Mouse (Mus musculus) right cerebral cortex, postnatal 10 days (tissue): ENCODE measurements around the gene Gm17364.
"Not testable (repeated sequence)": the region's sequence is repeated elsewhere in the genome, so short reads cannot be mapped to it uniquely, and the experiment has no call there.

Experiments
- DNase-seq, 2 experiments: peaks; one replicate each; pipeline ENCODE4 v3.0.0; 2021; ENCODE audit warnings: low spot score in 2 of 2

Gm17364 gene

DNA sequence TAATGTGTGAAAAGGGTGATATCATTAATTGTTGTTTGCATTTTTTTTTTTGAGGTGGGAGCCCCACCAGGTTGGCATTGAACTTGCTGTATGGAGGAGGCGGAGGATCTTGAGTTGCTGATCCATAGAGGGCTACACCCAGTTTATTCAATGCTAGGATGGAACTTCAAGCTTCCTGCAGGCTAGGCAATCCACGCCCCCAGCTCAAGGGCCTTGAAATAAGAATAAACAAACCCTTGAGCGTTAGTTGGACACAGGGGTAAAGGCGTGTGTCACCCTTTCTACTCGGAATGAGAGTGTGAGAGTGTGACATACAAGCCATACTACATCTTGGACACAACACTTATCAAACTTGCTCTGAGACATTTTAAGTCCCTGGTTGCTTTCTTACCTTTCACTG is 22.1 kb downstream of the Gm17364 start:
- no peak for DNase-seq

DNA sequence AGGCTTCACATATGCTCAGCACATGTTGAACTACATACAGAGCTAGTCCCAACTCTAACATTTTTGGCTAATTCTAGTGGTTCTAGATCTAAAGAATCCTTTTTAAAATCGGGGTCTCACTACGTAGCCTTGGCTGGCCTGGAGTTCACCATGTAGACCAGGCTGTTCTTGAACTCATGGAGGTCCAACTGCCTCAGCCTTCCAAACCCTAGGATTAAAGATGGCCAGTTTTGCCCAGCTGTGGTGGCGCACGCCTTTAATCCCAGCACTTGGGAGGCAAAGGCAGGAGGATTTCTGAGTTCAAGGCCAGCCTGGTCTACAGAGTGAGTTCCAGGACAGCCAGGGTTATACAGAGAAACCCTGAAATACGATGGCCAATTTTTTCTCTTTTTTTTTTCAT is 22.5 kb downstream of the Gm17364 start:
- not testable (repeated sequence) for DNase-seq

DNA sequence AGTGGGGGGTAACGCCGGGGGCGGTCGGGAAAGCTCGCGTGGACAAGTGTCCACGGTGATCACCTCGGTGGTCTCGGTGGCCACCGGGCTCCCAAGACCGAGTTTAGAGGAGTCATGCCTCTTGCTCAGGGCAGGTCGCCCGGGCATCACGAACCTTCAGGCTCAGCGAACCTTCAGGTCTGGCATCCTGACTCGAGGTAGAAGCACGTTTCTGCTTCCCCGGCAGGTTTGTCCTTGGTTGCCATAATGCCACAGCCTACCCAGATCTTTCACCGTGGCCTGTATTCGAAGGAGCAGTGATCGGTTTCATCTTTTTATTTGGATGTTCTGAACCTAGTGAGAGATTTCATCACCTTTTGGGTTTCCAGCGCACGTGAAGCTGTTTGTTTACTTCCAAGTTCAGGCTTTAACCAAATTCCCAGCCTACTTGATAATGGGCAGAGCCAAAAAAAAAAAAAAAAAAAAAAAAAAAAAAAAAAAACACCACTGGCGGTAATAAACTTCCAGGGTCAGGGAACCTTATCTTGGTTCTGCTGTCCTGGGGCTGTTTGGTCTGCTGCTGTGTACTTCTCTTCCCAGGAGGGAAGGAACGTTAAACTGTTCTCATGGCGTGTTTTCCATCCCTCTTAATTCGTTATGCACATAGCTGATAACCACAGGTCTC is 23.3 kb downstream of the Gm17364 start:
- no peak for DNase-seq

DNA sequence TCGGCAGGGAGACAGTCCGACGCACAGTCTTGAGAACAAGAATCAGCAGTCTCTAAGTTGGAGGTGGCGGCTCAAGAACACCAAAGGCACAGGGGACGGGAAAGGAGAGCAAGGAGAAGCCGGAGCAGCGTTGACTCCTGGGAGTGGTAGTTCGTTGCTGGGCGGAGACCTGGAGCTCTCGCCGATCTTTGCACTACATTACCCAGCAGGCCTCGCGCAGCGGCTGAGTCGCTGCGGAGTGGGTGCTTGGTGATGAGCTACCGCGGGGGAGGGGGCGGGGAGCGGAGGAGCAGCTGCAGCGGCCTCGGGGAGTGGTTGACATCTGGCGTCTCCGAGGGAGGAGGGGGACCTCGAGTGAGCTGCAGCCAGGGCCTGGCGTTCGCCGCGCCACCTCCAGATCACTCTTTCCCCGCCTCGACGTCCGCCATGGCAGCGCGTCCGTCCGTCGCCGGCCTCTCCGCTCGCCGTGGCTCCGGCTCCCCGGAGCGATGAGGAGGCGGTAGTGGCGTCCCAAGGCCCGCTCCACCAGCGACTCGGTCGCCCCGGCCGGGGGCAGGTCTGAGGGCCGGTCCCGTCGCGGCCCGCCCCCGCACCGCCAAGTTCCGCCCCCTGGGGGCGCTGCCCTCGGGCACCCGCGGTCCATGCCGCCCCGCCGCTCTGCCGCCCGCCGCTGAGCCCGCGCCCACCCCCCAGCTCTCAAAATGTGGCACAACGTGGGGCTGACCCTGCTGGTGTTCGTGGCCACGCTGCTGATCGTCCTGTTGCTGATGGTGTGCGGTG is 24.0 kb downstream of the Gm17364 start, which contains the start of gene Smim13:
Gene Smim13 (plus strand): TSS at position 307 of the 780 bp plus-strand sequence.
- DNase-seq: peak; percentile 97 to 98

DNA sequence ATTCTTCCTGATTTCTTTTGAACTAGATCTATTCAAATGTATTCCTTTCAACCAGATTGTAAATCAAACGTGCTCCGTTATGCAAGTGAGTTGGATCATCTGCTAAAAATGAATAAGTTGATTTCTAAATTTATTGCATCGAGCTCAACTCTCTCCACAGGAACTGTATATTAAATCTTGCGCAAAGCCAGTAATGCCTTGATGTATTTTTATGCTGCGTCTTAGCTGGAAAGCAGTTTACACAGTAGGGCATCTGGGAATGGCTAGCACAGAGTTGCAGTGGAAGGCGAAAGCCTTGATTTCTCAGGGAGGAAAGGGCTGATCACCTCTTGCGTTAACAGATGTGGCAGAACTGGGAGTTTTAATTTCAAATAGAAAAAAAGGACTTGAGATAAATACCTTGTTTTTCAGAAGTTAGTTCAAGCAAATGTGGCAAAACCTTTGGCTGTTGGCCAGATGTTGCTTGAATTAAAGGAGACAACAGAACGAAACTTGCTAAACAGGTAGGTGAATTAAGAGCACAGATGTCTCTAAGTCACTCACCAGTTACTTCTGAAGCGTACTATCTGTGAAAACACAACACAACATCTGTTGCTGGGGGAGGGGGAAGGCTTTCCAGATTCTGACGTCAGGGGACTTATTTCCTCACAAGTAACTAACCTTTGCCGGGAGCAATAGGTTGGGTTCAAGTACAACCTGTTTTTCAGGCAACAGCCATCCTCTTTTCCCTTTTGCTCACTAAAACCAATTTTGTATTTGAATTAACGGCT is 24.8 kb downstream of the Gm17364 start:
- peak; percentile 42 to 67 for DNase-seq

DNA sequence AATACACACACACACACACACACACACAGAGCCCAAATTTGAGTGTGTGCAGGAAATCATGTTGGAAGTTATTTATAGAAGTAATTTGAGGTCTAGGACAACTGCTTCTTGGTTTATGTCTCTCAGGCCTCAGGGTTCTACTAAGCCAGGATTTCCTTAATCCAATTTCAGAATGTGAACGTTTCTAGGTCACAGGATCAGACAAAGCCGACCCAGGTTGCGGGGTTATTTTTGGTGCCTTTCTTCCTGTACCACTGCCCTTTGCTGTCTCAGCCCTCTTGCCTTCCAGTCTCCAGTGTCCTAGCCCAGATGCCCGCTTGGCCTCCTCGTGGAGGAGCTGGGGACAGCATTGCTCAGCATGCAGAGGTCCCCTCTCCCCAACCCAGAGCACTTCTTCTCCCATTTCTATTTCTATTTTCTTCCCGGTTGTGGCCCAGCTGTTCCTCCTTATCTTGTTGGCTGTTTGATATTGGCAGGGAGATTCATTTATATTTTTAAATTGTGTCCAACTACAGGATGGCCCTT is 29.4 kb downstream of the Gm17364 start:
- DNase-seq: no peak

DNA sequence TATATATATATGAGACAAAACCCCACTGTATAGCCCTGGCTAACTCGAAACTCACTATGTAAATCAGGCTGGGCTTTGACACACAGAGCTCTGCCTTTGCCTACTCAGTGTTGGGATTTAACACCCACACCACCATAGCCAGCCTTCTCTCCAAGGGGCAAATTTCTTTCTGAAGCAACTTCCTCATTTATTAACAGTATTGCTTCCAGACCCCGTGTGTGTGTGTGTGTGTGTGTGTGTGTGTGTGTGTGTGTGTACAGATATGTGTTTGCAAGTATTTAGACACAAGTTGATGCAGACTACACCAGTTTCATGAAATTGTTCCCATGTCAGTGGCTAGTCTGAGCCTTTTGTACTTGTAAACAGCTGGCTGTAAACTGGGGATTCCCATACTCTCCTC is 32.2 kb downstream of the Gm17364 start:
- DNase-seq: no peak

DNA sequence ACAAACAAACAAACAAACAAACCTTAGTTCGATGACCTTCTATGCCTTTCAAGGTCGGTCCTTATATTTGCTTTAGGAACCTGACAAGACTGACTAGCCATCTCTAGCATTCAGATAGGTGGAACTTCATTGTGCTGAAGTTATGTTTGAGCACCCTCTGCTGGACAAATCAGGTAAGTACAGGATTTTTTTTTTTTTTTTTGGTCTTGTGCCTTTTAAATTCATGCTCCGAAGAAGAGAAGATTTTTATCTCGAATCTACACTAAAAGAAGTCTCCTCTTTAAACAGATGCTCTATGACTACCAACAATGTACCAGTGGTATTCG is 35.0 kb downstream of the Gm17364 start:
- no peak for DNase-seq

DNA sequence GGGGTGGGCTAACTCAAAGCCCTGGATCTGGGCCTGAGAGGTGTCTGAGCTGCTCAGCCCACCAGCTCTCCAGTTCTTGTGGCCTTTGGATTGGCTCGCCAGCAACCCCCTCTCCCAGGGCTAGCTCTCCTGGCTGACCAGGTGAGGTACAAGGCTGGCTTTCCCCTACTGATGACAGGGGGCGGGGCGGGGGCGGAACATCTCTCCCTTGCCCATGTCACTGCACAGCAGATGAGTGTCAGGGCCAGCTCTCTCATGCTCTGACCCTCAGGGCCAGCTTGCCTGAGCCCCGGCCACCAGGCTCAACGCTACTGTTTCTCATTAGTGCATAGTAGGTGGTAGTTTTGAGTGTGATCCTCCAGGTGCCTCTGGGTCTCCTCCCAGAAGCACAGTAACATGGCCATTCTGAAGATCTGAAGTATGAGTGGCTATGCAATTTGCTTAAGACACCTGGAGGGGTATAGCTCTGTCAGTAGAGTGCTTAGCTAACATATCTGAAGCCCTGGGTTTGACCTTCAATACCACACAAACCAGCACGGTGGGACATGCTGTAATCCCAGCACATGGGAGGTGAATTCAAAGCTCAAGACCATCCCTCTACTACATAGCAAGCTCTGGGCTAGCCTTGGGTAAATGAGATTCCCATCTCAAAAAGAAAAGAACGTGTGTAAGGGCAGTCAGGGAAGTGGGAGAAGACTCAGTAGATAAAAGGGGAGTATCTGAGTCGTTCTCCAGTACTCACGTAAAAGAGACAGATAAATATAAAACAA is 35.6 kb downstream of the Gm17364 start:
- no peak for DNase-seq

DNA sequence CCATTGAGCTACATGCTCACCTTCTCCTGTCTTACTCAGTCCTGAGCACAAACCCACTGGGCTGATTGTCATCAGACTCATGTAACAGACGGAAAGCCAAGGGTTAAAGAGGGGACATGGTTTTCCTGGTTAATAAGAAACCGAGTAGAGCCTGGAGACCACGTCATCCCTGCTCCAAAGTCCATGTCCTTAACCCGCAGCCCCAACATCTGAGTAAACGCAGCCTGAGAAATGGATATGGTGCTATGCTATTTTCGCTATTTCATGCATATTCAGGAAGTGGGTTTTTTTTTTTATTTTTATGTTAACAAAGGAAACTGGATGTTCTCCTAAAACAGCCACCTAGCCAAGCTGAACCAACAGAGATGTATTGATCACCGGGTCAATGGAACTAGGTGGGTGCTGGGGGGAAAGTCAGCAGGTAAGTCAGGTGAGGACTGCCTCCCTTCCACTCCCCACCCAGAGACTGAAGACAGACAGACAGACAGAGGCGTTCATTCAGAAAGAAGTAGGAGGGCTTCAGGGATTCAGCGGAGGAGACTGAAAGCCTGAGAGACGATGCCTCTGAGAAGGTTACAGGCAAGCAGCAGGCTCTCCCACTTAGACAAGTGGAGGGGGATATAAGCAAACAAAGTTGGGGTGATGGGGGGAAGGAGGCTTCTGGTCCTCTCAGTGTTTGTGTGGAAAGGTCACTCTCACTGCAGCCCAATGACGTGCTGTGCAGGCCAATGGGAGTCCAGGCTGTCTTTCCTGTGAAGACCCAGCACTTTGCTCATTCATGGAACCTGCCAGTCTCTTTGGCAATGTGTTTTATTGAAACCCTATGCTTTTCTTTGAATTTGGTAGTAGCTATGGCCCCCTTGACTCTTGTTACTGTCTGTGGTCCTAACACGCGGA is 37.7 kb downstream of the Gm17364 start:
- DNase-seq: no peak

DNA sequence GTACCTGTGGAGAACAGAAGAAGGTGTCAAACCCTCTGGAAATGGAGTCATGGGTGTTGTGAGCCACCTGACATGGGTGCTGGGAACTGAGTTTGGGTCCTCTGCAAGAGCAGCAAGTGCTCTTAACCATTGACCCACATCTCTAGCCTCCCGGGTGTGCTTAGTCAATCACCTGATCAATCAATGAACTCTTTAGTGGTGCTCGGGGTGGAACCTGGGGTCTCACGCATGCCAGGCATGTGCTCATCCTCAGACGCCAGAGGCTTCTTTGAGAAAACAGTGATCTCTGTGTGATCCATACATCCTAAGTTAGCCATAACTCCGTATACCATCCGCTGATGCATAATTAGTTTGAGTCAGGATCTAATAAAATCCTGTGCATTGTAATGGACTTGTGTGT is 38.6 kb downstream of the Gm17364 start:
- DNase-seq: no peak

DNA sequence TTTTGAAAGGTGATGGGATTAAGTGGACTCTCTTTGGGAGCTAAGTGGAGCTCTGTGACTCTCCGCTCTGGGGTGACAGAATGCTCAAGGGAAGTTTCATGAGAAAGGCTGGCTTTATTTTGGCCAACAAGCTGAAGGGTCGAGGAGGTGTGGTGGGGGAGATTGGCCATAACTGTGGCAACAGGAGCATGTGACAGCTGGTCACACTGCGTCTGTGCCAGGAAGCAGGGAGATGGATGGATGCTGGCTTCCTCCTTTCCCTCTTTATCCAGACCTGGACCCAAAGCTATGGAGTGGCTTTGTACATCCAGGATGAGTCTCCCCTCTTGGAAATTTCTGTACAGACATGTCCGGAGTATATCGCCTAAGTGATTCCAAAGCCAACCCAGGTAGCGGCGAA is 40.5 kb downstream of the Gm17364 start:
- no peak for DNase-seq

DNA sequence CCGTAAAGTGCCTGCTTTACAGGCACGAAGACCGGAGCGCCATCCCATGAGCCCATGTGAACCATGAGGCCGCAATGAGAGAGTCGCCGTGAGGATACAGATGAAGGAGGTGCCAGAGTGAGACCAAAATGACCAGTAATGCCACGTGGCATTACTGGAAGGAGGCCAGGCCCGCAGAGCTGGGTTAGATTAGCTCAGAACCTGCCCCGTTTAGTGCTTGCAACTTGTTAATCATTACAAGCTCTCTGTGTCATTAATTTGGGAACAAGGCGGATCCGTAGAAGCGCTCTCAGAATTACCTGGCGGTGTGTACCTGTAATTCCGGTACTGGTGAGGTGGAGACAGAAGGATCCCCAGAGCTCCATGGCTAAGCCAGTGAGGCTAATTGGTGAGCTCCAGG is 41.6 kb downstream of the Gm17364 start:
- no peak for DNase-seq

DNA sequence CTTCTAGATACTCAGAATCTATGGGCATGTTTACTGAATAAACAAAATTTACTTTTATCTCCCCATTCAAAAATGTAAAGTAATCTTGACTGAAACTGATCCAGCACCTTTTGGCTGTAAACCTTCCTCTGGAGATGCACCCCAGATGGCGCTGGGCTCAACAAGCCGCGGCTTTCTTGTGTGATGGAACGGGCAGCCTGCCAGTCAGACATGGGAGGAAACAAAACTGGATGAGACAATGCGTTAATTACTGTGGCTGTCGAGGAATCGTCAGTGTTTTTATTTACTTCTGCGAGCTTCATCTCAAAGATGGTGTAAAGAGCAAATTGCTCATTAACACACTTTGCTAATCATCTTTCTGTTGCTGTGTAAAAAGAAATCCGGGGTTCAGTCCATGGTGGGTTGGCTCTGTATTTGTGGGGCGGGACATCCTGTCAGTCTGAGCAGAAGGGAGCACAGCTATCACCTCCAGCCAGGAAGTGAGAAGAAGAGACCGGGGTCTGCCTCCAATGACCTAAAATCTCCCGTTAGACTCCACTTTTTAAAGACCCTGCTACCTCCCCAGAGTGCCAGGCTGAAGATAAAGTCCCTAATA is 42.3 kb downstream of the Gm17364 start:
- peak; percentile 70 to 80 for DNase-seq

DNA sequence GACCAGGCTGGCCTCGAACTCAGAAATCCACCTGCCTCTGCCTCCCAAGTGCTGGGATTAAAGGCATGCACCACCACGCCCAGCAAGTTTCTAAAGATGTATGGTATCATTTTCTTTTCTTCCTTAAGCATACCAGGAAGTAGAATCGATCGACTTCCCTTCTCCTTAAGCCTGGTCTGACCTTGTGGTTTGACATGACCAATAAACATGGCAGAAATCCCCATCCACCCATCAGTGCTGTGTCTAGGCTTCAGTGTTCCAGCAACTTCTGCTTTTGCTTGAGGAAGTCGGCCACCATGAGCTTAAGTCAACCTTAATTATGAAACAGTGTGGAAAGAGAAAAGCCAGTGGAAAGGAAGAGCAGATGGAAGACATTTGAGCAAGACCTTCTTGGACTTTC is 43.5 kb downstream of the Gm17364 start:
- no peak for DNase-seq

DNA sequence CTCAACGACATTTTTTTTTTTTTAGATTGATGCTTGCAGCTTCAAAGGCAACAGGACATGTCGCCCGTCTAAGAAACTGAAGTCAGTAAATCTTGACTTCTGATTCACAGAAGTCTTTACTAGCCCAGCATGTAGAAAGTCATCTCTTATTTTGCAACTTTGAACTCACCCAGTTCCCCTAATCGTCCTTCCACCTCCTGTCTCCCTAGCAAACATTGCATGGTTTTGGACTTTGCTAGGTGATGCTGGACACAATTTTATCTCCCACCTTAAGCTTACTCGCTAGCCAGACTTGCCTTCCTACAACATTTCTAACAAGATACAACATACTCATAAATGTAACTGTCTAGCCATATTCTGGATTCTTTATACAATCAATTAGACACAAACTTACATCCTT is 45.7 kb downstream of the Gm17364 start:
- DNase-seq: no peak

DNA sequence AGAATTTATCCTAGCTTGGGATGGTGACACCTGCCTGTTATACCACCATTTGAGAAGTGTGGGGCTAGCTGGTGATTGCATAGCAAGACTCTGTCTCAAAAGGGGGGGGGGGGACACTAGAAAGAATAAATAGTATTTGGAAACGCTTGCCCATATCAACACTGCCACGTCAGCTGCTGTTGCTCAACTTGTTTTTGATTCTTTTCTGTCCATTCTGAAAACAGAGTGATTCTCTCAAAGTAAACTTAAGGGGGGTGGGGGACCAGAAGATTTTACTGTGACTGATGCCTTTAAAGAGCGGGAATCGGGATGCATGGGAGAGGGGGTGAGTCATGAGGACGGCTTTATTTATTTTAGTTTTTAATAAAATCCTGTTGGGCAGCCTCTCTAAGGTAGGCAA is 47.3 kb downstream of the Gm17364 start:
- no peak for DNase-seq
